ENCODE assay signal across 8 mouse cellular contexts in the genomic region with DNA sequence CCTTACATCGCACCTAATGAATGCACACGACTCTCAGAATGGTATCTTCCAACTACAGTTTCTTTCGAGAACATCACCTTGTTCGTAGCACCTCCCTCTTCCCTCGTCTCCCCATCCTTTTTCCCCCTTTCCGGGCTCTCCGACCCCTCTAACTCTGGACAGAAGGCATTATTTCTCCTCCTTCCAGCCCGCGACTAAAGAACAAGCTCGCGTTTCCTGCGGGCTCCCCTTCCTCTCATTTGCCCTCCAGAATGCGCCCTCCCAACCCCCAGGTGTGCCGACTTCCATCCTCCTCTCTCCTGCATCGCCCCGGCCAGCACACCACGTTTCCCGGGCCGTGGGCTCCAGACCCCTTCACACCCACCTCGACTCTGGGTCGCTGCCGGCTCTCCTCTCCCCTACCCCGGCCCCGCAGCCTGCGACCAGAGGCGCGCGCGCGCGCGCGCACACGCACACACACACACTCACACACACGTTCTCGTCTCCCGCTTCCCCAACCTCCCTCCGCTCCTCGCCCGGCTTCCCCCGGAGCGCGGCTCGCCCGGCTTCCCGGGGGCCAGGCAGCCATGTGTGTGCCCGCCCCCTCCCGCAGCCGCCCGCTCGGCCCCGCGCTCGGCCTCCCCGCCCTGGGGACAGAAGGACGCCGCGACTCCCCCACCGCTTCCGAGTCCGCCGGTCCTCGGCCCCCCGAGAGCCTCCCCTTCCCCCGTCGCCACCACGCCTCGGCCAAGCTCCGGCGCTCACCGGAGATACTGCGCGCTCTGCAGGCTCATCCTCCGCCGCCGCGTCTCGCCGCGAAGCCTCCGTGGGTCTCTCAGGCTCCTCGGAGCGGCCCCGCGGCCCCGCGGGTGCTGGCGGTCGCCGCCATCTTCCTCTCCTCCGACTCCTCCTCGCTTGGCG. TPM values are rescaled to one million over a fixed set of nuclear protein-coding genes. Genes with fewer than 3 reads are reported as not detected.
A peak's percentile ranks its signal among the peaks of the same experiment; 100 is the strongest.
DNase-seq lines count a peak whose midpoint lies in the region; ATAC-seq lines count a peak whose summit lies in the region.

A gene (minus strand): TSS at position 882 of the 900 bp plus-strand sequence.

- intact Hi-C loops in left cerebral cortex, postnatal 4 days (cut with DNase I), result no loop called here

- 0 out of 2 replicates have a peak, but pooled peaks cover 6% of the 10 kb centered on the region for H3K36me3 ChIP-seq in hindbrain, embryonic 14.5 days (replicated peaks; ENCODE audit: control insufficient read depth, insufficient read depth)

- H3K27ac ChIP-seq in hindbrain, embryonic 14.5 days, result peak within 1 kb of the TSS; percentile 100

- H3K9ac ChIP-seq in hindbrain, embryonic 14.5 days, result peak within 1 kb of the TSS; percentile 87

- H3K27me3 ChIP-seq in hindbrain, embryonic 14.5 days (ENCODE audit: control insufficient read depth, insufficient read depth, low read length), result no peaks in the 10 kb centered on the region

- H3K9me3 ChIP-seq in hindbrain, embryonic 14.5 days (ENCODE audit: control insufficient read depth, low read length), result no peaks in the 10 kb centered on the region

- DNase-seq in B cell, adult 2 months, result peak; percentile 40 to 42
- DNase-seq in R1 (ENCODE audit: low read depth, low spot score), result peak; percentile 54
- peak; percentile 76 to 81 for DNase-seq in cerebellum, postnatal 25 days
- DNase-seq in gastrocnemius, adult 18-20 months (ENCODE audit: low spot score), result no peak
- peak; percentile 72 for DNase-seq in hindbrain, embryonic 14.5 days (ENCODE audit: low spot score)
- peak; percentile 70 for DNase-seq in left cerebral cortex, postnatal 4 days
- peak; percentile 73 for DNase-seq in urinary bladder, adult 2 months (ENCODE audit: low spot score)

- peak within 1 kb of the TSS; percentile 99 for H3K4me2 ChIP-seq in hindbrain, embryonic 14.5 days (replicated peaks)

- ATAC-seq in hindbrain, embryonic 14.5 days (ENCODE audit: low FRiP score), result peak; percentile 44
- no peak for ATAC-seq in monocyte, adult 5-6 weeks (replicated peaks; ENCODE audit: insufficient number of reproducible peaks, low FRiP score, low TSS enrichment, poor library complexity, severe bottlenecking)

- H3K4me3 ChIP-seq in hindbrain, embryonic 14.5 days (replicated peaks; ENCODE audit: low read length), result peak within 1 kb of the TSS; percentile 90

- peaks cover 15% of the 10 kb centered on the region for H3K4me1 ChIP-seq in hindbrain, embryonic 14.5 days (replicated peaks; ENCODE audit: control insufficient read depth, insufficient read depth, low read length)

- under 1% methylated on average over 83 of the region's 93 CpGs for WGBS in hindbrain, embryonic 14.5 days

RNA-seq across cellular contexts. Expression of the gene that starts here (rescaled TPM):
- total RNA-seq in gastrocnemius, adult 18-20 months (2021), result 10 to 100 TPM; 37.3 to 38.9 TPM
- polyA plus RNA-seq in hindbrain, embryonic 14.5 days (2014; fragmentation: Nextera tagmentation; extraction: Ambion mirVana), result 39.1 and 43.8 TPM in 2 replicates
- 10 to 100 TPM; 80.8 to 84.8 TPM for total RNA-seq in left cerebral cortex, postnatal 4 days (2021)
- 29.3 to 65.0 TPM (median 37.8 TPM) in 3 replicates for total RNA-seq in monocyte, adult 5-6 weeks (2017)
- 24.3 and 27.9 TPM in 2 replicates for polyA plus RNA-seq in urinary bladder, adult 2 months (2012; rRNA removed)
